ENCODE assay signal across 14 mouse cellular contexts in genomic region chr7:68011385-68012122, GRCm38 (mm10). TPM values are rescaled to one million over a fixed set of nuclear protein-coding genes. Genes with fewer than 3 reads are reported as not detected.
DNase-seq lines count a peak whose midpoint lies in the region; ATAC-seq and TF ChIP-seq lines count a peak whose summit lies in the region.
"Had no signal": no experiment of that assay in that cellular context is flagged by ENCODE, and none has a peak within 500 bp of the region (broad histone marks: within the 10 kb centered on the region; RNA-seq: fewer than 3 reads in every experiment).

No protein-coding gene starts in this region.

- TF ChIP-seq RAD21 in MEL (IDR thresholded peaks at IDR 0.05; ENCODE audit: low read depth, low read length): no peak

- no peaks in the 10 kb centered on the region for H3K27me3 ChIP-seq in forebrain, embryonic 16.5 days (replicated peaks; ENCODE audit: control insufficient read depth, insufficient read depth, low read length)
- no peaks in the 10 kb centered on the region for H3K27me3 ChIP-seq in forebrain, embryonic 14.5 days (replicated peaks; ENCODE audit: control insufficient read depth, insufficient read depth, low read length)
- no peaks in the 10 kb centered on the region for H3K27me3 ChIP-seq in heart, postnatal 0 days (ENCODE audit: control insufficient read depth, insufficient read depth, low read length)
- H3K27me3 ChIP-seq in MEL (ENCODE audit: control insufficient read depth in 1 of 2, insufficient read depth in 2 of 2, low read length in 2 of 2): no peaks in the 10 kb centered on the region
- H3K27me3 ChIP-seq: embryonic facial prominence, embryonic 15.5 days; megakaryocyte, embryonic 14.5 days; neural tube, embryonic 15.5 days had no signal

- intact Hi-C loops in heart, postnatal 10 days (cut with DNase I): no loop called here

- H3K27ac ChIP-seq in forebrain, embryonic 16.5 days (ENCODE audit: low read length): no peak overlapping the region
- H3K27ac ChIP-seq in forebrain, embryonic 14.5 days (ENCODE audit: low read depth, low read length): no peak overlapping the region
- peak overlapping the region; percentile 95 for H3K27ac ChIP-seq in heart, postnatal 0 days (ENCODE audit: low read depth)
- peak overlapping the region; percentile 69 for H3K27ac ChIP-seq in MEL (ENCODE audit: control insufficient read depth, low read depth, low read length)
- H3K27ac ChIP-seq: embryonic facial prominence, embryonic 15.5 days; hindbrain, postnatal 0 days; neural tube, embryonic 15.5 days had no signal

- H3K4me3 ChIP-seq in forebrain, embryonic 16.5 days (replicated peaks; ENCODE audit: low read length): no peak overlapping the region
- no peak overlapping the region for H3K4me3 ChIP-seq in forebrain, embryonic 14.5 days (ENCODE audit: low read depth, low read length)
- no peak overlapping the region for H3K4me3 ChIP-seq in heart, postnatal 0 days (ENCODE audit: low read depth, low read length)
- no peak overlapping the region for H3K4me3 ChIP-seq in MEL (ENCODE audit: control insufficient read depth in 1 of 2, insufficient read depth in 1 of 2, low read depth in 2 of 2, low read length in 2 of 2)
- H3K4me3 ChIP-seq: embryonic facial prominence, embryonic 15.5 days; megakaryocyte, embryonic 14.5 days; neural tube, embryonic 15.5 days had no signal

- H3K4me1 ChIP-seq in forebrain, embryonic 16.5 days (replicated peaks; ENCODE audit: control insufficient read depth, insufficient read depth, low read length): peaks cover 10% of the 10 kb centered on the region; the same call in 1 of the 2 replicates
- peaks cover 3% of the 10 kb centered on the region; the same call in 1 of the 2 replicates for H3K4me1 ChIP-seq in forebrain, embryonic 14.5 days (ENCODE audit: control insufficient read depth, insufficient read depth, low read length)
- H3K4me1 ChIP-seq in heart, postnatal 0 days (ENCODE audit: control insufficient read depth, insufficient read depth): peaks cover 59% of the 10 kb centered on the region
- H3K4me1 ChIP-seq in MEL (ENCODE audit: control insufficient read depth in 1 of 2, insufficient read depth in 2 of 2, low read length in 2 of 2): peaks cover 28 to 31% of the 10 kb centered on the region in 2 experiments

- 0 out of 2 replicates have a peak, but pooled peaks have one; percentile 41 for ATAC-seq in forebrain, embryonic 16.5 days
- no peak for ATAC-seq in forebrain, embryonic 14.5 days
- ATAC-seq in heart, postnatal 0 days (ENCODE audit: insufficient read depth, low read depth): no peak
- peak; percentile 76 for ATAC-seq in erythroid progenitor cell, adult 5-6 weeks (replicated peaks; ENCODE audit: low FRiP score, poor library complexity, severe bottlenecking)
- ATAC-seq: hindbrain, postnatal 0 days had no signal

- H3K36me3 ChIP-seq in forebrain, embryonic 16.5 days (ENCODE audit: control insufficient read depth, insufficient read depth): 0 out of 2 replicates have a peak, but pooled peaks cover 4% of the 10 kb centered on the region
- peaks cover 15% of the 10 kb centered on the region; the same call in 1 of the 2 replicates for H3K36me3 ChIP-seq in forebrain, embryonic 14.5 days (ENCODE audit: control insufficient read depth, insufficient read depth, low read length)
- peaks cover 14% of the 10 kb centered on the region for H3K36me3 ChIP-seq in heart, postnatal 0 days (replicated peaks; ENCODE audit: control insufficient read depth, insufficient read depth, low read length)
- H3K36me3 ChIP-seq in MEL (ENCODE audit: control insufficient read depth in 1 of 2, insufficient read depth in 2 of 2, low read length in 2 of 2): peaks cover 6 to 29% of the 10 kb centered on the region in 2 experiments

- H3K9me3 ChIP-seq in forebrain, embryonic 16.5 days (ENCODE audit: control insufficient read depth, low read length): 0 out of 2 replicates have a peak, but pooled peaks cover 3% of the 10 kb centered on the region
- H3K9me3 ChIP-seq in forebrain, embryonic 14.5 days (replicated peaks; ENCODE audit: control insufficient read depth, low read length): 0 out of 2 replicates have a peak, but pooled peaks cover 3% of the 10 kb centered on the region
- no peaks in the 10 kb centered on the region for H3K9me3 ChIP-seq in heart, postnatal 0 days (replicated peaks; ENCODE audit: control insufficient read depth, low read length)
- no peaks in the 10 kb centered on the region for H3K9me3 ChIP-seq in MEL (replicated peaks; ENCODE audit: insufficient read depth, low read length)
- H3K9me3 ChIP-seq: embryonic facial prominence, embryonic 15.5 days; neural tube, embryonic 15.5 days had no signal

- no peak for TF ChIP-seq EP300 in heart, postnatal 0 days (IDR thresholded peaks at IDR 0.05; ENCODE audit: low read depth)
- TF ChIP-seq EP300 in MEL (IDR thresholded peaks at IDR 0.05; ENCODE audit: low read depth in 1 of 2, low read length in 2 of 2): peak; percentile 89 to 95; a peak in 3 of 4 replicates

- DNase-seq in forebrain, embryonic 14.5 days (ENCODE audit: low spot score): no peak
- no peak for DNase-seq in heart, postnatal 0 days (ENCODE audit: low spot score)
- DNase-seq in heart, postnatal 10 days: no peak
- DNase-seq in MEL (ENCODE audit: low read depth, low spot score): peak; percentile 75
- no peak for DNase-seq in kidney, postnatal 14 days
- no peak for DNase-seq in thymus, postnatal 36 days
- DNase-seq: adrenal gland, adult 8-10 months; lung, adult 18-20 months had no signal

- no peak overlapping the region for H3K4me2 ChIP-seq in forebrain, embryonic 16.5 days (ENCODE audit: low read length)
- no peak overlapping the region for H3K4me2 ChIP-seq in forebrain, embryonic 14.5 days (ENCODE audit: low read length)
- 0 out of 2 replicates have a peak overlapping the region, but pooled peaks have one; percentile 2 for H3K4me2 ChIP-seq in heart, postnatal 0 days (ENCODE audit: low read depth, low read length)
- H3K4me2 ChIP-seq: embryonic facial prominence, embryonic 15.5 days; neural tube, embryonic 15.5 days had no signal

- 74% methylated on average over 13 of the region's 13 CpGs for WGBS in forebrain, embryonic 16.5 days
- WGBS in forebrain, embryonic 14.5 days: 84% methylated on average over 13 of the region's 13 CpGs
- WGBS in heart, postnatal 0 days: 51% methylated on average over 13 of the region's 13 CpGs

- H3K79me2 ChIP-seq in MEL (ENCODE audit: control insufficient read depth, insufficient read depth, low read length, poor library complexity): peaks cover 3% of the 10 kb centered on the region; the same call in 1 of the 2 replicates

- no peak for TF ChIP-seq POLR2A in MEL (IDR thresholded peaks at IDR 0.05; ENCODE audit: control insufficient read depth in 1 of 2, insufficient read depth in 1 of 2, low read depth in 1 of 2, low read length in 2 of 2, poor library complexity in 1 of 2)

- TF ChIP-seq CTCF in heart, postnatal 0 days (IDR thresholded peaks at IDR 0.05; ENCODE audit: low read depth): no peak
- no peak for TF ChIP-seq CTCF in MEL (IDR thresholded peaks at IDR 0.05 in 2 of 3, conservative IDR thresholded peaks at IDR 0.05 in 1 of 3; ENCODE audit: control insufficient read depth in 1 of 3, insufficient read depth in 1 of 3, low read depth in 2 of 3, low read length in 3 of 3, poor library complexity in 1 of 3, severe bottlenecking in 1 of 3)

- H3K9ac ChIP-seq in forebrain, embryonic 16.5 days (replicated peaks; ENCODE audit: low read depth, low read length): no peak overlapping the region
- no peak overlapping the region for H3K9ac ChIP-seq in forebrain, embryonic 14.5 days (ENCODE audit: low read length)
- H3K9ac ChIP-seq in heart, postnatal 0 days (replicated peaks; ENCODE audit: low read depth, low read length): no peak overlapping the region
- no peak overlapping the region for H3K9ac ChIP-seq in MEL (ENCODE audit: control insufficient read depth, low read depth, low read length, poor library complexity, severe bottlenecking)
- H3K9ac ChIP-seq: embryonic facial prominence, embryonic 15.5 days; neural tube, embryonic 15.5 days had no signal

TF ChIP-seq in MEL, 35 proteins besides CTCF, POLR2A, EP300 and RAD21 (continues in another document):
- peak; percentile 94 for TF ChIP-seq ETS1 (IDR thresholded peaks at IDR 0.05; ENCODE audit: low read depth, low read length)
- TF ChIP-seq BHLHE40 (IDR thresholded peaks at IDR 0.05; ENCODE audit: borderline replicate concordance, low read depth, low read length): no peak; the same call in 1 of the 2 replicates
- no peak for TF ChIP-seq UBTF (IDR thresholded peaks at IDR 0.05; ENCODE audit: borderline replicate concordance, insufficient read depth, low read depth, low read length)
- TF ChIP-seq GATA1 (IDR thresholded peaks at IDR 0.05; ENCODE audit: low read depth, low read length): peak; percentile 98
- no peak for TF ChIP-seq NRF1 (IDR thresholded peaks at IDR 0.05; ENCODE audit: insufficient read depth, low read depth, low read length, poor library complexity, severe bottlenecking)
- TF ChIP-seq MXI1 (IDR thresholded peaks at IDR 0.05; ENCODE audit: low read depth, low read length): no peak
- no peak for TF ChIP-seq USF2 (IDR thresholded peaks at IDR 0.05; ENCODE audit: borderline replicate concordance in 1 of 2, insufficient read depth in 1 of 2, low read depth in 1 of 2, low read length in 2 of 2)
- TF ChIP-seq ZKSCAN1 (IDR thresholded peaks at IDR 0.05; ENCODE audit: low read depth, low read length): no peak
- no peak for TF ChIP-seq MAZ (IDR thresholded peaks at IDR 0.05; ENCODE audit: low read depth, low read length)
- no peak for TF ChIP-seq MYC (IDR thresholded peaks at IDR 0.05; ENCODE audit: low read depth, low read length)
- TF ChIP-seq TCF12 (IDR thresholded peaks at IDR 0.05; ENCODE audit: low read depth, low read length): peak; percentile 99
- TF ChIP-seq MEF2A (IDR thresholded peaks at IDR 0.05; ENCODE audit: extremely low read depth, insufficient replicate concordance, low read depth, low read length, poor library complexity, severe bottlenecking): no peak
- no peak for TF ChIP-seq SMC3 (IDR thresholded peaks at IDR 0.05; ENCODE audit: low read depth, low read length)
- no peak for TF ChIP-seq JUND (IDR thresholded peaks at IDR 0.05; ENCODE audit: low read depth, low read length)

RNA-seq across cellular contexts. Expression of gene Igf1r, which starts 58.9 kb away (rescaled TPM):
- polyA plus RNA-seq in forebrain, embryonic 16.5 days (2015; fragmentation: Nextera tagmentation; extraction: Ambion mirVana): 25.2 and 27.1 TPM in 2 replicates
- polyA plus RNA-seq in forebrain, embryonic 14.5 days (2014; fragmentation: Nextera tagmentation; extraction: Ambion mirVana): 16.3 and 19.1 TPM in 2 replicates
- total RNA-seq in heart, postnatal 0 days (2014; rRNA removed; ENCODE audit: low replicate concordance): 41.3 and 41.8 TPM in 2 replicates
- 8.8 and 9.9 TPM in 2 replicates for polyA plus RNA-seq in heart, postnatal 0 days (2015; fragmentation: Nextera tagmentation; extraction: Ambion mirVana)
- total RNA-seq in heart, postnatal 10 days (2021): 10 to 100 TPM; 29.4 to 31.0 TPM
- total RNA-seq in MEL (2012; rRNA removed): 11.9 and 13.8 TPM in 2 replicates
- polyA plus RNA-seq in MEL (2012; ENCODE audit: insufficient read depth in 1 of 2, insufficient read length in 2 of 2, low read depth in 1 of 2, low replicate concordance in 2 of 2, missing spikeins in 1 of 2): 10 to 100 TPM in 1 of 2 experiments, not detected in 1; 11.8 TPM
- total RNA-seq in erythroid progenitor cell, adult 5-6 weeks (2015; ENCODE audit: low replicate concordance): 17.3 and 28.1 TPM in 2 replicates
- total RNA-seq in erythroid progenitor cell, adult 5-6 weeks (2017; ENCODE audit: low replicate concordance): 16.8 and 18.1 TPM in 2 replicates

Comparison
In these comparisons a context has a peak if more than half of its experiments do, and no peak if none do; other contexts are left out.
1. ATAC-seq: peak in forebrain, embryonic 16.5 days (single experiment) and erythroid progenitor cell, adult 5-6 weeks (single experiment); none in forebrain, embryonic 14.5 days (single experiment) and heart, postnatal 0 days (single experiment).
2. H3K27ac ChIP-seq: peak in heart, postnatal 0 days (single experiment) and MEL (single experiment); none in forebrain, embryonic 16.5 days (single experiment) and forebrain, embryonic 14.5 days (single experiment).